Mouse (Mus musculus) CH12.LX (cell line): ENCODE data around the gene Bid.

Experiments used
- CTCF ChIP-seq, 2 experiments: IDR thresholded peaks in 1 of 2; conservative IDR thresholded peaks in 1 of 2; 2 replicates each; pipeline ENCODE4 v1.5.1; 2011 to 2012; ENCODE audit warnings: low read depth in 2 of 2, low read length in 2 of 2, improper control_type of control experiment in 1 of 2, inconsistent platforms in 1 of 2, mild to moderate bottlenecking in 1 of 2, moderate library complexity in 1 of 2
- MAFK ChIP-seq: IDR thresholded peaks from 2 replicates; pipeline ENCODE4 v1.6.1; 2011; ENCODE audit warnings: low read length, improper control_type of control experiment; ENCODE audit not compliant: insufficient replicate concordance
- POLR2A ChIP-seq: IDR thresholded peaks from 2 replicates; pipeline ENCODE4 v1.6.1; 2011; ENCODE audit warnings: low read depth, mild to moderate bottlenecking, improper control_type of control experiment, low read length
- USF1 ChIP-seq: IDR thresholded peaks from 2 replicates; pipeline ENCODE4 v1.6.1; 2014; ENCODE audit warnings: low read depth, mild to moderate bottlenecking, inconsistent platforms, low read length, improper control_type of control experiment
- USF2 ChIP-seq: conservative IDR thresholded peaks from 2 replicates; pipeline ENCODE4 v1.6.1; 2011; ENCODE audit warnings: low read depth, low read length, improper control_type of control experiment
- ZC3H11A ChIP-seq: IDR thresholded peaks from 2 replicates; pipeline ENCODE4 v1.6.1; 2012; ENCODE audit warnings: low read depth, mild to moderate bottlenecking, inconsistent platforms, low read length, improper control_type of control experiment
- ZNF384 ChIP-seq: IDR thresholded peaks from 2 replicates; pipeline ENCODE4 v1.6.1; 2012; ENCODE audit warnings: low read depth, low read length, improper control_type of control experiment, inconsistent platforms

GRCm38 (mm10) chr6:120905111-120905510 is 11.5 kb downstream of the Bid start:
- TF ChIP-seq ZNF384: no peak
- no peak for TF ChIP-seq MAFK
- no peak for TF ChIP-seq CTCF (conservative IDR thresholded peaks at IDR 0.05 in 1 of 2, IDR thresholded peaks at IDR 0.05 in 1 of 2; ENCODE audit: low read depth in 2 of 2, low read length in 2 of 2)
- TF ChIP-seq USF2: no peak
- no peak for TF ChIP-seq ZC3H11A
- TF ChIP-seq POLR2A: no peak
- TF ChIP-seq USF1: no peak
